Mouse (Mus musculus) heart, embryonic 16.5 days (tissue): ENCODE data around the gene Usp47. TPM values are rescaled to one million over a fixed set of nuclear protein-coding genes. Genes with fewer than 3 reads are reported as not detected.

ENCODE experiments used
- ATAC-seq: fragments of 200-750 bp; cut with Nextera tagmentation; replicated peaks from 2 replicates; pipeline ENCODE4 v1.8.0; 2017; ENCODE audit warnings: moderate number of reproducible peaks; ENCODE audit not compliant: insufficient read depth, low FRiP score; ENCODE audit errors: extremely low read depth
- H3K27ac ChIP-seq: fragments of 300-500 bp; sonication (generic); 2 replicates; pipeline ENCODE4 v1.5.1; 2014; ENCODE audit warnings: mild to moderate bottlenecking, low read length, control low read depth, moderate library complexity
- H3K27me3 ChIP-seq: fragments of 300-500 bp; sonication (generic); 2 replicates; pipeline ENCODE4 v1.6.1; 2014; ENCODE audit warnings: low read length, mixed read lengths; ENCODE audit not compliant: control insufficient read depth, insufficient read depth
- H3K36me3 ChIP-seq: fragments of 300-500 bp; sonication (generic); 2 replicates; pipeline ENCODE4 v1.6.1; 2014; ENCODE audit not compliant: control insufficient read depth, insufficient read depth
- H3K4me1 ChIP-seq: fragments of 300-500 bp; sonication (generic); 2 replicates; pipeline ENCODE4 v1.6.1; 2014; ENCODE audit warnings: low read length, mixed read lengths; ENCODE audit not compliant: control insufficient read depth, insufficient read depth
- H3K4me2 ChIP-seq: fragments of 300-500 bp; sonication (generic); 2 replicates; pipeline ENCODE4 v1.6.1; 2014; ENCODE audit warnings: low read depth, mild to moderate bottlenecking, control low read depth, low read length
- H3K4me3 ChIP-seq: fragments of 300-500 bp; sonication (generic); 2 replicates; pipeline ENCODE4 v1.5.1; 2014; ENCODE audit warnings: mild to moderate bottlenecking, control low read depth, low read length
- H3K9ac ChIP-seq: fragments of 300-500 bp; sonication (generic); 2 replicates; pipeline ENCODE4 v1.6.1; 2014; ENCODE audit warnings: low read length, control low read depth
- H3K9me3 ChIP-seq: fragments of 300-500 bp; sonication (generic); replicated peaks from 2 replicates; pipeline ENCODE4 v1.6.1; 2016; ENCODE audit warnings: low read length; ENCODE audit not compliant: control insufficient read depth
- WGBS: fragments of 180-500 bp; shearing (Covaris S2); extraction: QIAGEN DNeasy Blood & Tissue Kit; methylation state at CpG from one replicate; pipeline ENCODE4 v1.1.7; 2014; 5-methylcytosine and 5-hydroxymethylcytosine counted together
- polyA plus RNA-seq: library from polyadenylated mRNA; unstranded; fragments of >200 nt; fragmentation: Nextera tagmentation; extraction: Ambion mirVana; gene quantifications from 2 replicates; pipeline ENCODE4 v1.2.1, GENCODE M21; 2015

Usp47 gene
- polyA plus RNA-seq, 1 experiment from 2014 or later, result 56.4 TPM

DNA sequence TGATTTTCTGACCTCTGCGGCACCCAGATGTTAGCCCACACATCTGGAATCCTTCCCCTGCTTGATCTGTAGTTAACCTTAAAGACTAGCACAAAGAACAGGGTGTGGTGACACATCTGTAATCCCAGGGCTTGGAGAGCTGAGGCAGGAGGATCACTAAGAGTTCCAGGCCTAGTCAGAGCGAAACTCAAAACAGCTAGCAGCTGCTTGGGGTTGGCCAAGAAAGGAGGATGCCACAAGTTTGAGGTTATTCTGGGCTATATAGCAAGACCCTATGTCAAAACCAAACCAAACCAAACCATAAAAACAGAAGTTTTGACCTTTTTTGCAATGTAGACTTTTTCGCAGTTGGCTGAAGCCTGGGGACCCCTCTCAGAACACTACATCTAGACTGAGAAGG lies 107.4 kb downstream of the Usp47 start:
- no peak overlapping the region for H3K4me3 ChIP-seq
- H3K9me3 ChIP-seq, result no peaks in the 10 kb centered on the region
- WGBS, result 83% methylated on average over 3 of the region's 3 CpGs
- no peak overlapping the region for H3K4me2 ChIP-seq
- H3K27me3 ChIP-seq, result no peaks in the 10 kb centered on the region
- no peak overlapping the region for H3K27ac ChIP-seq
- H3K4me1 ChIP-seq, result peaks cover 24% of the 10 kb centered on the region
- H3K9ac ChIP-seq, result no peak overlapping the region
- ATAC-seq, result no peak
- H3K36me3 ChIP-seq, result no peaks in the 10 kb centered on the region

DNA sequence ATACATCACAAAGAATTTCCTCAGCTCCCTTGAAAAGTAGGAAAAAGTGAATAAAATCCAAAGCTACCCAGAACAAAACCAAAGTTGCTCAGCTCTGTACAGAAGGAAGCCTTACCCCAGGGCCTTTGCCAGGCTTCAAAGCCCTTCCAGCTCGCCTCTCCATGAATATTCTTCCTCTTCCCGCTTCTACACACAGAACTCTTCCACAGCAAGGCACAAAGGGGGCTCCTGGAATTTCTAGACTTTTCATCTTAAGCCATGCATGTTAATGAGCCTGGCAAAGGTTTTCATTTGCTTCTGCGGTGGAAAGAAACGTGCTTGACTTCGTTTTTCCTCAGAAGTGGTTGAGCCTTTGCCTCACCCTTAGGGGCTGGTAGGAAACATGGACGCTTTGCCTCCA lies 108.7 kb downstream of the Usp47 start:
- H3K9ac ChIP-seq, result no peak overlapping the region
- no peaks in the 10 kb centered on the region for H3K9me3 ChIP-seq
- no peaks in the 10 kb centered on the region for H3K36me3 ChIP-seq
- H3K27me3 ChIP-seq, result no peaks in the 10 kb centered on the region
- H3K4me3 ChIP-seq, result no peak overlapping the region
- ATAC-seq, result no peak
- H3K4me1 ChIP-seq, result peaks cover 12% of the 10 kb centered on the region
- no peak overlapping the region for H3K4me2 ChIP-seq
- no peak overlapping the region for H3K27ac ChIP-seq
- 76% methylated on average over 6 of the region's 6 CpGs for WGBS

DNA sequence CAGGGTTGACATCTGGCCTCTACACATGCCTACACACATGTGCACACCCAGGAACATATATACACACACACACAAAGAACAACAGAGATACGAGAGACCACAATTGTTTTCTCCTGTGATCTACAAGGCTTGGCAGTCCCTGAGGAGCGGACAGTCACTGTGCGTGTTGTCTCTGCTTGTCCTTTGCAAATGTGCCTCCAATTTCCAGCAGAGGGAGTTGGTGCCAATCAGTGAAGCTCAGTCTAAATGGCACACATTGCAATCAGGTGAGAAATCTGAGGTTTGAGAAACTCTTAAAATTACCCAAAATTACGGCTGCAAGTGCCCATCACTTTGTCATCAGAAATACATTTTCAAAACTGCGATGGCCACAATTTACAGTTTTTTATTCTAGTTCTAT lies 110.0 kb downstream of the Usp47 start:
- Histone ChIP-seq H3K4me1 (peaks cover 12% of the 10 kb centered on the region), H3K27ac (no peak overlapping the region), H3K4me3 (no peak overlapping the region), H3K4me2 (no peak overlapping the region), H3K9ac (no peak overlapping the region), H3K27me3 (no peaks in the 10 kb centered on the region), H3K9me3 (no peaks in the 10 kb centered on the region), H3K36me3 (no peaks in the 10 kb centered on the region)
- no peak for ATAC-seq
- 89% methylated on average over 5 of the region's 5 CpGs for WGBS

DNA sequence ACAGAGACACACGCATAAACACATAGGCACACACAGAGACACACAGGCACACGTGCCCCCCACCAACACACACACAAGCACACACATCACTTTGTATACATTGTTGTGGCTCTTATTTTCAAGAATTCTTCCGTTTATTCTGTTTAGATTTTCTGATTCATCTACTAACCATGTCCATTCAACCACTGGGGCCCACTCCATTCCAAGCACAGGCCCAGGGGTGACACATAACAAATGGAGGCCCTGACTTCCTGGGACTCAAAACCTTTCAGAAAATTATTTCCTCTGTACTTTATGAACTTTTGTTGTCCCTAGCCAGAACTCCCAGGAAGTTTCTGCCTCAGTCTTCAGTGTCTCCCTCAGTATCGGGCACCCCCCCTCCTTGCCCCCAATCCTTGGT lies 111.9 kb downstream of the Usp47 start:
- ATAC-seq, result no peak
- Histone ChIP-seq H3K27ac (no peak overlapping the region), H3K9me3 (no peaks in the 10 kb centered on the region), H3K9ac (no peak overlapping the region), H3K36me3 (no peaks in the 10 kb centered on the region), H3K27me3 (no peaks in the 10 kb centered on the region), H3K4me2 (no peak overlapping the region), H3K4me3 (no peak overlapping the region), H3K4me1 (peaks cover 13% of the 10 kb centered on the region)
- WGBS, result 89% methylated on average over 4 of the region's 4 CpGs

DNA sequence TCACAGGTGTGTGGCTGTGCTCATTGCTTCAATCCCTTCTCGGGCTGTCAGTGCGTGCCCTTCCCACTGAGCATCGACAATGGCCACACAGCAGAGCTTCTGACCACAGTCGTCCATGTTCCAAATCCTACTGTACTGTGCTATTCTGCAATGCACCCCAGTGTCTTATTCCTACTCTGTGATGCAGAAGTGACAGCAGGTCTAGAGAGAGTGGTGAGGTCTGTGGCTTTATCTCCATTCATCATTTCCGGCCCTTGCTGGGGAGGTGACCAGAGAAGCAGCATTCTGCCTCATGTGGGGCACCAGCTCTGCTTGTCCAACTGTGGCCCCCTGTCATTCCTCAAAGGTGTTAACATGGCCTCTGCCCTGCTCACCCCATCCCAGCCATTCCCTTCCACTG lies 113.2 kb downstream of the Usp47 start:
- H3K4me1 ChIP-seq, result peaks cover 21% of the 10 kb centered on the region
- H3K9ac ChIP-seq, result no peak overlapping the region
- no peaks in the 10 kb centered on the region for H3K9me3 ChIP-seq
- H3K27ac ChIP-seq, result no peak overlapping the region
- no peak overlapping the region for H3K4me3 ChIP-seq
- H3K27me3 ChIP-seq, result no peaks in the 10 kb centered on the region
- no peak for ATAC-seq
- WGBS, result 72% methylated on average over 5 of the region's 5 CpGs
- no peak overlapping the region for H3K4me2 ChIP-seq
- H3K36me3 ChIP-seq, result no peaks in the 10 kb centered on the region

DNA sequence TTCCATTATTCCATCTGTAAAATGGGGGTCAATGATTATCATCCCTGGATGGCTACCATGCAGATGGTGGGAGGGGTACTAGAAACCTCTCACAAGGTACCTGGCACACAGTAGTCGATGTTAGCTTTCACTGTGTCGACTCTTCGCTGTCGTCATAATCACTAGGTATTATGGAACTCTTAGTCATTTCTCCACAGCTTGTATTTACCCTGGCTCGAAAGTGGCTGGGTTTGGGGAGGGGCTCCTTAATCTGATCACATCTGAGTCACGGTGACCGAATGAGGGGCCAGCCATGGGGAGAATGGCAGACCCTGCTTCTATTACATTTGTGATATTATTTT lies 114.8 kb downstream of the Usp47 start:
- ATAC-seq, result no peak
- no peak overlapping the region for H3K4me3 ChIP-seq
- no peak overlapping the region for H3K9ac ChIP-seq
- no peaks in the 10 kb centered on the region for H3K9me3 ChIP-seq
- peak overlapping the region; percentile 71 for H3K27ac ChIP-seq
- no peaks in the 10 kb centered on the region for H3K36me3 ChIP-seq
- WGBS, result 65% methylated on average over 7 of the region's 7 CpGs
- H3K4me2 ChIP-seq, result no peak overlapping the region
- no peaks in the 10 kb centered on the region for H3K27me3 ChIP-seq
- H3K4me1 ChIP-seq, result peaks cover 27% of the 10 kb centered on the region

DNA sequence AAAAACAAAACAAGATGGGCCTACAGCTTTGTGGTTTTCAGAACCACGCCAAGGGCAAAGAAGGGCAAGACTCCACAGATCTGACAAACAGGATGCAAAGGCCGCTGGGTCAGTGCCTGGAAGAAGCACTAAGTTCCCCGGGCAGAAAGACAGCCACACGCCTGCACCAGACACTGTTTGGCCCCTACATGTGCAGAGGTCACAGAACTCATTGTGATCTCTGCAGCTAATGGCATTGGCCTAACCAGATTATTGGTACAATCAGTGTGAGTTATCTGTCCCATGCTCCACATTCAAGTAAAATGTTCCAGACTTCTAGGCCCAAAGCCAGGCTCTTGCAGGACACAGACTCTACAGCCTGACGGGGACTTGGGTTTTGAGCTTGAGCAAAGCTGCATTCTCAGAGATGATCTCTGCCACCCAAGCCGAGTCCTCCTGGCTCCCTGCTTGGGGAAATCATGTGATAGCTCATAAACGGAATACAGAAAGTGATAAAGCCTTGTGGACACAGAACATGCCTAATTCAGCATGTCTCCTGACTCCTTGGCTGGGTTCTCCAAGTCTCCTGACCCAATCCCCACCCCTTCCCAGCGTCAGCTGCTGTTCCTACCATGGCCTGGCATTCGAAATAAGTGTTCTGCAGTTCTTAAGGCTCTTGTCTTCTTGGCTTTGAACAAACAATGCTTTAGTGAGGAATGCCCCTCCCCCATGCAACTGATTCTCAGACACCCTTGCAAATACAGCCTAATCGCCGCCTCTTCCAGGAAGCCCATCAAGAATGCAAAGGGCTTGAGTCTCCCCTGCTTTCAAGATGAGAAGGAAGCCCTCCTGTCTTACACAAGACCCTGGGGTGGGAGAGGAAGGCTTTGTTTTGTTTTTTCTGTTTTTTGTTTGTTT lies 115.5 kb downstream of the Usp47 start:
- Histone ChIP-seq H3K4me2 (no peak overlapping the region), H3K4me3 (no peak overlapping the region), H3K36me3 (no peaks in the 10 kb centered on the region), H3K9me3 (no peaks in the 10 kb centered on the region), H3K9ac (0 out of 2 replicates have a peak overlapping the region, but pooled peaks have one; percentile 15), H3K27ac (peak overlapping the region; percentile 71), H3K27me3 (no peaks in the 10 kb centered on the region), H3K4me1 (peaks cover 30% of the 10 kb centered on the region)
- 53% methylated on average over 11 of the region's 11 CpGs for WGBS
- ATAC-seq, result peak; percentile 49

DNA sequence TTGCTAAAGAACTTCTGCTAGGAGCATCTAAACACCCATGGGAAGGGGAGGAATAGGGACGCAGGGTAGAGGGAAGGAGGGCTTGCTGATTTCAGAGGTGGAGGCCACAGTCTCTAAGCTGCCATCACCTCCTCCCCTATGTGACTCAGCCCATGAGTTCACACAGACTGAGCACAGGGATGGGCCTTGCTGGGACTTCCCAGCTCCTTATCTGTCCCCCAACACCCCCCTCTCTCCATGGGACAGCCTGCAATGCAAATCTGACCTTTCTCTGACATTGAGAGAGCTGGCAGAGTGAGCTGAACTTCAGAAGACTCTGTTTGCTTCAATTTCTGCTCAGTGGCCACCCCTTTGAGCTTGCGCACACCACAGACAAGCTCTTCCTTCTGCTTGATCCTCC lies 117.4 kb downstream of the Usp47 start:
- Histone ChIP-seq H3K36me3 (no peaks in the 10 kb centered on the region), H3K9ac (no peak overlapping the region; the same call in 1 of the 2 replicates), H3K27me3 (no peaks in the 10 kb centered on the region), H3K4me3 (no peak overlapping the region), H3K4me1 (peaks cover 30% of the 10 kb centered on the region), H3K27ac (peak overlapping the region; percentile 69), H3K9me3 (no peaks in the 10 kb centered on the region), H3K4me2 (no peak overlapping the region)
- WGBS, result 65% methylated on average over 2 of the region's 2 CpGs
- peak; percentile 64 for ATAC-seq

DNA sequence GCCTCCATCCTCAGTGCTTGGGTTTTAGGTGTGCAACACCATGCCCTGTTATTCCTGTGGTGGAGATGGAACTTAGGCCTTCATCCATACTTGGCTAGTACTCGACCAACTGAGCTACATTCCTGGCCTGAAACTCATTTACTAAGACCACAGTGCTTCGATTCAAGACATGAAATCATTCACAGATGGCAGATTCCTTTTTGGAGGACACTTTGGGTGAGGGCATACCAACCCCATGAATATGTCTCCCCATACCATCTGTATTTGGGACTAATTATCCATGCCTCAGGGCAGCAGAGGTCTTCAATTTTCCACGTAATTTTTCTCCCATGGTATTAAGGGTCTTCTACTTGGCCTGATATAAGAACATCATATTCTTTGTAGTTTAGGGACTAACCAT lies 119.3 kb downstream of the Usp47 start:
- no peak overlapping the region; the same call in 1 of the 2 replicates for H3K27ac ChIP-seq
- H3K9ac ChIP-seq, result no peak overlapping the region
- H3K27me3 ChIP-seq, result no peaks in the 10 kb centered on the region
- H3K4me2 ChIP-seq, result no peak overlapping the region
- H3K36me3 ChIP-seq, result no peaks in the 10 kb centered on the region
- 78% methylated on average over 3 of the region's 3 CpGs for WGBS
- H3K4me1 ChIP-seq, result peaks cover 30% of the 10 kb centered on the region
- H3K9me3 ChIP-seq, result no peaks in the 10 kb centered on the region
- no peak for ATAC-seq
- no peak overlapping the region for H3K4me3 ChIP-seq
